Mouse (Mus musculus) midbrain, embryonic 14.5 days (tissue): ENCODE data around the gene Slc25a29. TPM values are rescaled to one million over a fixed set of nuclear protein-coding genes. Genes with fewer than 3 reads are reported as not detected.

Source experiments
- ATAC-seq: fragments of 200-750 bp; cut with Nextera tagmentation; 2 replicates; pipeline ENCODE4 v1.8.0; 2017; ENCODE audit warnings: moderate number of reproducible peaks, moderate library complexity; ENCODE audit not compliant: low FRiP score, low TSS enrichment
- DNase-seq: peaks from one replicate; pipeline ENCODE4 v3.0.0-alpha.2; 2015
- H3K27ac ChIP-seq: fragments of 300-500 bp; sonication (generic); replicated peaks from 2 replicates; pipeline ENCODE4 v1.5.1; 2014; ENCODE audit warnings: mild to moderate bottlenecking, low read depth, low read length, moderate library complexity
- H3K27me3 ChIP-seq: fragments of 300-500 bp; sonication (generic); 2 replicates; pipeline ENCODE4 v1.6.1; 2014; ENCODE audit warnings: low read length, control low read depth, mixed read lengths; ENCODE audit not compliant: control insufficient read depth, insufficient read depth
- H3K36me3 ChIP-seq: fragments of 300-500 bp; sonication (generic); 2 replicates; pipeline ENCODE4 v1.6.1; 2014; ENCODE audit warnings: low read length, control low read depth; ENCODE audit not compliant: control insufficient read depth, insufficient read depth
- H3K4me1 ChIP-seq: fragments of 300-500 bp; sonication (generic); 2 replicates; pipeline ENCODE4 v1.6.1; 2014; ENCODE audit warnings: mild to moderate bottlenecking, antibody characterized with exemption, low read length, control low read depth; ENCODE audit not compliant: control insufficient read depth, insufficient read depth
- H3K4me2 ChIP-seq: fragments of 300-500 bp; sonication (generic); 2 replicates; pipeline ENCODE4 v1.6.1; 2014; ENCODE audit warnings: mild to moderate bottlenecking, low read length, moderate library complexity
- H3K4me3 ChIP-seq: fragments of 300-500 bp; sonication (generic); replicated peaks from 2 replicates; pipeline ENCODE4 v1.5.1; 2014; ENCODE audit warnings: low read depth, low read length
- H3K9ac ChIP-seq: fragments of 300-500 bp; sonication (generic); replicated peaks from 2 replicates; pipeline ENCODE4 v1.6.1; 2014; ENCODE audit warnings: mild to moderate bottlenecking, low read length, moderate library complexity
- H3K9me3 ChIP-seq: fragments of 300-500 bp; sonication (generic); 2 replicates; pipeline ENCODE4 v1.6.1; 2016; ENCODE audit warnings: low read length, control low read depth, mixed read lengths; ENCODE audit not compliant: control insufficient read depth
- whole genome bisulfite sequencing: fragments of 180-500 bp; shearing (Covaris S2); extraction: QIAGEN DNeasy Blood & Tissue Kit; methylation state at CpG from one replicate; pipeline ENCODE4 v1.1.7; 2014; 5-methylcytosine and 5-hydroxymethylcytosine counted together
- polyA plus RNA-seq: library from polyadenylated mRNA; unstranded; fragments of >200 nt; fragmentation: Nextera tagmentation; extraction: Ambion mirVana; gene quantifications from 2 replicates; pipeline ENCODE4 v1.2.1, GENCODE M21; 2014

Gene Slc25a29
- polyA plus RNA-seq, 1 experiment from 2014 or later = 19.9 TPM

DNA sequence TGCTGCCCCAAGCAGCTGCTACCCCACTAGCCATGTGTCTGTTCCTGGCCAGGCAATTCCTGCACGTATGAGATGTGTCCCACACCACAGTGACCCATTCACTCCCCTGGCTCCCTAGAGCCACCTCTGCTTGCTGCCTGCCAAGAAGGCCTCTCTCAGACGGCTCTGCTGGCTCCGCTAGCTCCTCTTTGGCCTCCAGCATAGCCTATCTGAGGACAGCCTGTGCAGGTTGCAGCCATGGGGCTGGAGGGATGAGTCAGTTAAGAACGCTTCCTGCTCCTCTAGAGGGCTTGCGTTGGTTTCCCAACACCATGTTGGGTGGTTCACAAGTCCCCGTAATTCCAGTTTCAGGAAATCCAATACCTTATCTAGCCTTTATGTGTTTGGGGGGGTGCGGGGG lies 7.0 kb upstream of the Slc25a29 start:
- Histone ChIP-seq H3K4me2 (no peak overlapping the region), H3K9me3 (no peaks in the 10 kb centered on the region), H3K4me1 (peaks cover 7% of the 10 kb centered on the region), H3K27ac (no peak overlapping the region), H3K27me3 (no peaks in the 10 kb centered on the region), H3K36me3 (peaks cover 36% of the 10 kb centered on the region), H3K9ac (no peak overlapping the region), H3K4me3 (no peak overlapping the region)
- 91% methylated on average over 7 of the region's 7 CpGs for WGBS
- DNase-seq (no peak), ATAC-seq (no peak)

DNA sequence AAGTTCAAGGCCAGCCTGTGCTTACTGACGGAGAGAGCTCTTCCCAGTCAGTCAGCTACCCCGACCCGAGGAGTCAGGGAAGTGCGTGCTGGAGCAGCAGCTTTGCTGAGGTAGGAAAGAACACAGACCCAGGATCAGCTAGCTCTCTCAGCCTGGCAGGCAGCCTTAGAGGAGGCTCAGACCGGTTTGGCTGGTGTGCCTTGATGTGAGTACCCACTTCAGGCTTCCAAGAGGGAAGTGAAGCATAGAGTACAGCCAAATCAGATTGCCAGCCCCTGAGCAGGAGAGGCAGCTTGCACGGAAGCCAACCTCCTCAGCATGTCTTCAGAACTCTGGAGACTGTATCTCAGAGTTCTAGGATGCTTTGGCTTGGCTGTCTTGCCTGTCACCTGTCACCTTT lies 5.5 kb upstream of the Slc25a29 start:
- no peaks in the 10 kb centered on the region for H3K9me3 ChIP-seq
- no peak overlapping the region for H3K4me2 ChIP-seq
- peaks cover 36% of the 10 kb centered on the region for H3K36me3 ChIP-seq
- H3K4me3 ChIP-seq = no peak overlapping the region
- H3K27ac ChIP-seq = no peak overlapping the region
- DNase-seq (no peak), ATAC-seq (no peak)
- H3K4me1 ChIP-seq = peaks cover 21% of the 10 kb centered on the region
- H3K9ac ChIP-seq = no peak overlapping the region
- H3K27me3 ChIP-seq = no peaks in the 10 kb centered on the region
- 94% methylated on average over 6 of the region's 6 CpGs for WGBS

DNA sequence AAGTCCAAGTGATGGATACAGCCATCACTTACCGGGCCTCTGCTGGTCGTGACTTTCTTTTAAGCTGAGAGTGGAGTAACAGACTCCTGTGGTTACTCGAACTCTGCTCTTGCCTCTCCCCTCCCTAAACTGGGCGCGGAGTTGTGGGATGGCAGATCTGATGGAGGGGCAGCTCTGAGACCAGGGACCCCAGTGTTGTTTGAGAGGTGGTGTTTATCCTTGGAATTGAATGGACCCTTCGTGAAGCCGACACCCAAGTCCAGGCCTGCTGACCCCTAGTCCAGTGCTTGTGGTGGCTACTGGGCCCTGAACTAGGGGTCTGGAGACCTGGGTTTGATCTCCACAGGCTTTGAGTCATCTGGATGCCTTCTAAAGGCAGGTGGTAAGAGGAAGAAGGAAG lies 1.0 kb upstream of the Slc25a29 start:
- peak overlapping the region; percentile 74 for H3K4me3 ChIP-seq
- H3K4me2 ChIP-seq = peak overlapping the region; percentile 92
- H3K9ac ChIP-seq = peak overlapping the region; percentile 80
- peaks cover 30% of the 10 kb centered on the region for H3K4me1 ChIP-seq
- WGBS = 63% methylated on average over 7 of the region's 7 CpGs
- no peak for ATAC-seq
- DNase-seq = no peak
- H3K9me3 ChIP-seq = no peaks in the 10 kb centered on the region
- peak overlapping the region; percentile 89 for H3K27ac ChIP-seq
- H3K36me3 ChIP-seq = peaks cover 11% of the 10 kb centered on the region
- H3K27me3 ChIP-seq = no peaks in the 10 kb centered on the region

DNA sequence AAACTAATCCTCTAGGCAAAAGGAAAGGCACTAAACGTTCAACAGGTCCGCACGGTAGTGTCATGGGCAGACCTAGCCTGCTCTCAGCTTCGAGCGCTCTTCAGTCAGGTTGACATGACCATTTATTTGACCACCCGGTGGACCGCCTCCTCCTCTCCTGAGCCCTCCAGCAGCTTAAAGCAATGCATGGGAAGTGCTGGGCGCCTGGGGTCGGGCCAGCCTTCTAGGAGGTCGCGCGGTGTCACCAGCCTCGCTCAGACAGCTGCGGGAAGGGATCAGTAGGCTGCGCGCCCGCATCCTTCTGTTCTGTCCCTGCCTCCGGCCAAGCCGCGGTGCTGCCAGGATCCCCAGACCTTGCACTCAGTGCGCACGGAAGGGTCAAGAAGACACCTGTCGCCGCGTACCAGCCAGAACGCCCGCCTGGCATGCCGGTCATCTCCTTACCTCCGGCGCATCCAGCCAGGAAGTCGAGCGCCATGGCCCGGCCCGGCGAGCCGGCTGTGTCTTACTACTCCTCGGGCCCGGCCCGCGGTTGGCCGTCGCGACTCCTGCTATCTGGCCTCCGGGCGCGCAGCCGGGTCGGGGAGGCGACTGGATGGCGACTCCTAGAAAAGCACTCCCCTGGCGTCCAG lies 359 bp downstream of the Slc25a29 start:
- peak overlapping the region; percentile 62; the same call in 1 of the 2 replicates for H3K27ac ChIP-seq

DNA sequence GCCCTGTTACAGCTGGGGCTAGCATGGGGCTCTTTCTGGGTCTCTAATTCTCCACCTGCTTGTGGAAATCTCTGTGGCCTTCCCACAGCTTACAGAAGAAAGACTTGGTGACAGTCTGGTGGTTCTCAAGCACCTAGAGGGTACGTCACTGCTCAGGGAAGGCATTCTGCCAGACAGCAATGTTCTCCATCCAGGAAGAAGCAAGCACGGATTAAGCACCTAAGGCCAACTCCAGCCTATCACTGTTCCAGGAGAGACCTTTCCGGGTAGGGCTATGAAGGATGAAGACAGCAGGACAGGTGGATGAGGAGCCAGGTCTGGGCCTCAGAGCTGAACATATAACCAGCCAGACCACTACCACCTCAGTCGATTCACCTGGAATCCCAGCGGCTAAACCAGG lies 897 bp downstream of the Slc25a29 start:
- no peak overlapping the region for H3K27ac ChIP-seq
- H3K9me3 ChIP-seq = no peaks in the 10 kb centered on the region
- 40% methylated on average over 5 of the region's 5 CpGs for WGBS
- peak overlapping the region; percentile 92 for H3K4me2 ChIP-seq
- peak overlapping the region; percentile 74 for H3K4me3 ChIP-seq
- ATAC-seq = no peak
- DNase-seq = no peak
- H3K9ac ChIP-seq = peak overlapping the region; percentile 80; the same call in 1 of the 2 replicates
- H3K36me3 ChIP-seq = no peaks in the 10 kb centered on the region
- H3K27me3 ChIP-seq = no peaks in the 10 kb centered on the region
- peaks cover 30% of the 10 kb centered on the region for H3K4me1 ChIP-seq

More for the DNA sequence above, 359 bp downstream of the Slc25a29 start:
- under 1% methylated on average over 51 of the region's 51 CpGs for WGBS
- H3K9ac ChIP-seq = peak overlapping the region; percentile 80
- H3K4me1 ChIP-seq = peaks cover 30% of the 10 kb centered on the region
- peak overlapping the region; percentile 74 for H3K4me3 ChIP-seq
- no peaks in the 10 kb centered on the region for H3K9me3 ChIP-seq
- peak overlapping the region; percentile 92 for H3K4me2 ChIP-seq
- ATAC-seq (peak; percentile 21; the same call in 1 of the 2 replicates), DNase-seq (no peak)
- H3K27me3 ChIP-seq = no peaks in the 10 kb centered on the region
- no peaks in the 10 kb centered on the region for H3K36me3 ChIP-seq

DNA sequence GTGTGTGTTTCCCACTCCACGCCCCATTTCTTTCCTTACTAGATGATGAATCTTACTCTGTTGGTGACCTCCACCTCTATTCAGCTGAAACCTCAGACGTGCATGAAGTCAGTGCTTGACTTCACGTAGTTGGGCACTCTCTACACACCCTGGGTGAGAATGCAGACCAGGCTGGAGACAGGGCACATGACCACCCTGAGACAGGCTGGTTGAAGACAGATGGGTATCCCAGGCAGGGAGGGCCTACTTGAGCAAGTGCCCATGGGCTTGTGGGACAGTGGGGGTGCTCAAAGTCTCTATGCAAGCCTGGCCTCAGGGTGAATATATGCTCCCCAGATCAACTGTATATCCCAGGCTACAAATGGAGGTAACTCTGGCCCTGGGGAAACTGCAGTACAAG lies 1.3 kb downstream of the Slc25a29 start:
- Histone ChIP-seq H3K4me1 (peaks cover 30% of the 10 kb centered on the region), H3K27ac (no peak overlapping the region), H3K9ac (no peak overlapping the region; the same call in 1 of the 2 replicates), H3K9me3 (no peaks in the 10 kb centered on the region), H3K4me2 (peak overlapping the region; percentile 92), H3K36me3 (no peaks in the 10 kb centered on the region), H3K27me3 (no peaks in the 10 kb centered on the region), H3K4me3 (no peak overlapping the region; the same call in 1 of the 2 replicates)
- WGBS = 87% methylated on average over 3 of the region's 3 CpGs
- DNase-seq = no peak
- ATAC-seq = no peak

DNA sequence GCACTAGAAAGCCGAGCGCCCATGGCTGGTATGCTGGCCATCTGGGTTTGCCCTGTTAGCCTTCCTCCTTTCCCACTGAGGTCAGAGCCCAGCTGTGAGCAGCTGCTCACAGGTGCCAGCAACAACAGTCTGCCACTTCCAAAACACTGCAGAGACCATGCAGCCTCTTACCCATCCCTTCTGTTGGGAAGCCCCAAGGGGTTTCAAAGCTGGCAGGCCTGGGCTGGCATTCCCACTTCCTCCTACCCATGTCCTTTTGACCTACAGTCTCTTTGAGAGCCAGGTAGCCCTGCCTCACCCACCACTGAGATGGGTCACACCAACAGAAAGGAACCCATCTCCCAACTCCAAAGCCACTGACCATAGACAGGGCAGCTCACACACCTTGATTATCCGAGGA lies 2.3 kb downstream of the Slc25a29 start:
- 89% methylated on average over 3 of the region's 3 CpGs for WGBS
- ATAC-seq = no peak
- peaks cover 30% of the 10 kb centered on the region for H3K4me1 ChIP-seq

DNA sequence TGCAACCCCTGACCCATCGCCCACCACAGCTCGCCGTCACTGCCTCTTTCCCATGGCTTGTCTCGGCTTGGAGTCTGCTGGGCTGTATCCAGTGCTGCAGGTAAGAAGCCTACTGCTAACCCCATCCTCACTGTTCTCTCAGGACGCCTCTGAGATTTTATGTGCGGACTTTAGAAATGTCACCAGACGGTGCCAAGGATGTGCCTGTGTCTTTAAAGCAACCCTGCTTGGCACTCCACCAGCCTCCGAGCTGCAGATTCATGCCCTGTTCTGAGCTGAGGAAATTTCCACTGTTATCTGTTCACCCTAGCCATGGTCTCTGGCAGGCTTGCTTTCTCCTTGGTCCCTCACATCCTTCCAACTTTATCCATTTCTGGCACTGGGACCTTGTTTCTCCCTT lies 2.8 kb downstream of the Slc25a29 start:
- peaks cover 25% of the 10 kb centered on the region for H3K4me1 ChIP-seq
- no peak for DNase-seq

More for the DNA sequence above, 2.3 kb downstream of the Slc25a29 start:
- Histone ChIP-seq H3K4me2 (no peak overlapping the region), H3K4me3 (no peak overlapping the region), H3K9ac (no peak overlapping the region), H3K9me3 (no peaks in the 10 kb centered on the region), H3K36me3 (peaks cover 2% of the 10 kb centered on the region; the same call in 1 of the 2 replicates), H3K27me3 (no peaks in the 10 kb centered on the region), H3K27ac (no peak overlapping the region)
- no peak for DNase-seq

DNA sequence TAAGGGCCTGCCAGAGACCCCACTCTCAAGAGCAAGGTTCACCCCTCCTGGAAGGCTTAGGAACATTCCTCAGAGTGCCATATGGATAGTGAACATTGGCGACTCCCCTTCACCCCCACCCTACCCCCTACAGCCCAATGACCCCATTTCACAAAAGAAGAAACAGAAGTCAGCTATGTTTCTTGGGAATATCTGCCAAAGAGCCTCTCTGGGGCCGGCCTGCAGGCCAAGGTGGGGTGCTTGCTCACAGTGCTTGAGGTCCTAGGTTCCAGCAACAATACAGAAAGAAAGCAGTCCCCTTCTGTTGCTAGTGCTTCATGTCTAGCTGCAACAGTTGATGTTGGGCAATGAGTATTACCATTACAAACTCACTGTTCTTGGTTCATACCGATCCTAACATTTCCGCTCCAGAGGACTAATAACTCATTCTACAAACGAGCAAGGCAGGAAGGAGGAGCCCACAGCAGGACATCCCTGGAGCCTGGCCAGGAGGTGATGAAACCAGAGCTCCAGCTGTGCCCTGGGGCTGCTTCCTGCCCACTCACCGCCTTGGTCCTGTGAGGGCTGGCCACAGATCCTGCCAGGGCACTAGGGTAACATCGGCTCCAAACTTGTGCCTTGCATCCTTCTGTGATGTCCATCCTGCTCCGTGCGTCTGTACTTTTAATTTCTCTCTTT lies 3.6 kb downstream of the Slc25a29 start:
- Histone ChIP-seq H3K36me3 (peaks cover 6% of the 10 kb centered on the region), H3K9ac (no peak overlapping the region), H3K4me3 (no peak overlapping the region), H3K27me3 (no peaks in the 10 kb centered on the region), H3K4me1 (peaks cover 18% of the 10 kb centered on the region), H3K4me2 (no peak overlapping the region), H3K9me3 (no peaks in the 10 kb centered on the region), H3K27ac (no peak overlapping the region)
- WGBS = 75% methylated on average over 9 of the region's 9 CpGs
- ATAC-seq = no peak
- DNase-seq = no peak

More for the DNA sequence above, 2.8 kb downstream of the Slc25a29 start:
- H3K9ac ChIP-seq = no peak overlapping the region
- H3K27me3 ChIP-seq = no peaks in the 10 kb centered on the region
- H3K4me2 ChIP-seq = no peak overlapping the region
- H3K4me3 ChIP-seq = no peak overlapping the region
- peaks cover 4% of the 10 kb centered on the region; the same call in 1 of the 2 replicates for H3K36me3 ChIP-seq
- 85% methylated on average over 8 of the region's 8 CpGs for WGBS
- ATAC-seq = no peak
- no peaks in the 10 kb centered on the region for H3K9me3 ChIP-seq
- H3K27ac ChIP-seq = no peak overlapping the region
